Mouse (Mus musculus) megakaryocyte, adult 5-6 weeks (primary cell): ENCODE measurements around the gene Gm45902. TPM values are rescaled to one million over a fixed set of nuclear protein-coding genes. Genes with fewer than 3 reads are reported as not detected.

Experiments used
- ATAC-seq: 2 replicates; pipeline ENCODE4 v1.8.0; 2016; ENCODE audit warnings: mild to moderate bottlenecking, inconsistent platforms; ENCODE audit not compliant: poor library complexity, severe bottlenecking
- total RNA-seq, 2 experiments: library from RNA; stranded (forward) in 1 of 2; stranded (reverse) in 1 of 2; fragments of 153-499, 151-499 nt in 1 of 2; fragments of 221-1000, 200-1000 nt in 1 of 2; gene quantifications; 2 replicates each; pipeline versions ENCODE4 v1.2.3 to v1.2.4; 2015 to 2017

The Gm45902 gene
- total RNA-seq (2015) (3.3 and 4.1 TPM in 2 replicates), total RNA-seq (2017) (7.5 and 8.7 TPM in 2 replicates)

DNA sequence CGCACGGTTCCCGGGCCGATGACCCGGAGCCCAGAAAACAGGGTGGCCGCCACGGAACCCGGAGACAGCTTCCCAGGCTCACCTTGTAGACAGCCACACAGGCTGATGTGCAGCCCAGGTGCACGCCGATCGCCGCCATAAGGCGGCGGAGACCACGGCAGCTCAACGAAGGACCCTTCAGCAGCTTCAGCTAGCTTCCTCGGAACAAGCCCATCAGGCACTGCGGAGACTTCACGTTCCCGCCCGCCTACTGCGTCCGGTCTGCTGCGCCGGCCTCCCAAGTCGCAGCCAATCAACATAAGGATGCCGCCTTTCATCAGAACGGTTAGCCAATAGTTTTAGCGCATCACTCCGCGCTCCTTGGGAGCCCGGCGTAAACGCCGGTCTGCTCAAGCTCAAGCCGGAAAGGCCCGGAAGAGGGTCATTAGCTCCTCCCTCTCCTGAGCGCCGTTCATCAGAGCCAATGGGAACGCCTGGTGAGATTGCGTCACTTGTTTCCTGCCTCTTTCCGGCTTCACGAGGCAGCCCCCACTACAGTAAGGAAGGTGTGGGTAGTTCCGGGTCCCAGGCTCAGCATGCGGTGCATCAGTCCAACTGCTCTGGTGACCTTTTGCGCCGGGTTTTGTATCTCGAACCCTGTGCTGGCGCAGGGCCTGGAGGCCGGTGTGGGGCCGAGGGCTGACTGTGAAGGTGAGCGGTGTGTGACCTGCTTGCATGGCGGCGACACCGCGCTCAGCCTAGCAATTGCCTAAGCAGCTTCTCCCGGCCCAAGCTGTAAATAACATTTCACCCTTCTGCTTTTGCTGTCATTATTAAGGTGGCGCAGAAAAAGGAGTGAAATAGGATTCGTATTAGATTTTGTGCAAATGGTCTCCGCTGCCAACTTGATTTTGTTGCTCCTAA lies at the start of gene Gm45902, which contains the start of the genes Hspa14 and Cdnf:
TSS of gene Gm45902 (minus strand) at position 239 of the 903 bp plus-strand sequence.
TSS of gene Hspa14 (minus strand) at position 263 of the 903 bp plus-strand sequence.
TSS of gene Cdnf (plus strand) at position 479 of the 903 bp plus-strand sequence.
- peak; percentile 92 for ATAC-seq

DNA sequence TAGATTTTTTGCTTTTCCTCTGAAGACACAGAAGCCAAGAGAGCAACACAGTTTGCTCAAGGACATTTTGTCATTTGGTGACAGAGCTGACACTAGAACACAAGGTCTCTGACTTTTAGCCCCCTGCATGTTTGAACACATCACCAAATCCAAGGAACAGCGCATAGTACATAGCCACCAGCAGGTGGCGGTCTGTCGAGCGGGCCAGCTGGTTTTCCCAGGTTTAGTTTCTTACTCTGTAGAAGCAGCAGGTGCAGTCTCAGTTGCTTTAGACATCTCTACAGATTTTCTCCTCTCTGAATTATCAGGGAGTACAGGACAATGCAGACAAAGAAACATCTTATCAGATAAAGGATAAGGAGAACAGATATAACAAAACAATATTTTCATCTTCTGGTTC lies 34.0 kb upstream of the Gm45902 start:
- peak; percentile 87 for ATAC-seq

DNA sequence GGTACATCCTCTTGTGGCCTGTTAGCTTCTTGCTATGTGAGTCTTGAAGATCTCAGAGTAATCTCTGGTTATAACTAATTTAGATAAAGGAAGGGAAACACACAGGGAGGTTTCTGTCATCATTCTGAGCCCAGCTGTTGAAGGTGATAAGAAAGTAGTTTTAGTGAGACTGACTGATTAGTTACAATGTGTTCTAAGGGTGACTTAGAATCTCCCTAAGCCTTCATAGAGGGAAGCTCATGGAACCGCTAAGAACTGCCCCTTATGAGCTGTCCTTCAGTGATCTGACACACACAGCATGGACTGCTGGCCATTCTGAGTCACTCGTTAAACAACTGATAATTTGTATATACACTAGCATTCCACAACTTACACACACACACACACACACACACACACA lies 33.5 kb upstream of the Gm45902 start:
- no peak for ATAC-seq

DNA sequence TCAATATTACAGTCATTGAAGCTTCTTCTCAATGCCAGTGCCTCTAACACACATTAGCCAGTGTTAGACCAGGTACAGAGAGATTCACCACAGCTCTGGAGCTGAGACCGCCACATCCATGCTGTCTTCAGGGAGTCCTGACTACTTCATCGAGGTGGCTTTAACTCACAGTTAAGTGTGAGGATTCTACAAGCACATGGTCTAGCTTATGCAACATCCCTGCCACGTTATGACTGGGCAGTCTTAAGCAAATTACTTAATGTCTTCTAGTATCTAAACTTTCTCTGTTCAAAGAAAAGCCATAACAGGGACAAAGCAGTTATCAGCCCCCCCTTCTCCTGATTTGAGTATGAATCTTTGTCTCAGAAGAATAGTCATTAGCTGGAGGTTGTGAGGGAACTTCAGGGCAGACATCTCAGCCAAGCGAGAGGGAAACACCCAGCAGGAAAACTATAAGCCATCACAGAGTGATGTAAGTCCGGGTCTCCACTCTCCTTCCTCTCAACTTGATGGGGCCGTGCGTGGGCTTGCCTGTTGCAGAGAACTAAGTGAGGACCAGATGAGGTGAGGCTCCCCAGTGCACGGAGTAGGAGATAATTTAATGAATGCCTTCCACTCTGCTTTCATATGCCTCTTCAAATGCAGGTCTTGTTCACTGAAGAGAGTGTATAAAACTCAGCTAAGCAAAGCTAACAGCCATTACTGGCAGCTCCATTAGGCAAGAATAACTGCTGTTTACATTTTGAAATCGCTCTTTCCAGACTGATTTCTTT lies 28.9 kb upstream of the Gm45902 start:
- peak; percentile 60 for ATAC-seq

DNA sequence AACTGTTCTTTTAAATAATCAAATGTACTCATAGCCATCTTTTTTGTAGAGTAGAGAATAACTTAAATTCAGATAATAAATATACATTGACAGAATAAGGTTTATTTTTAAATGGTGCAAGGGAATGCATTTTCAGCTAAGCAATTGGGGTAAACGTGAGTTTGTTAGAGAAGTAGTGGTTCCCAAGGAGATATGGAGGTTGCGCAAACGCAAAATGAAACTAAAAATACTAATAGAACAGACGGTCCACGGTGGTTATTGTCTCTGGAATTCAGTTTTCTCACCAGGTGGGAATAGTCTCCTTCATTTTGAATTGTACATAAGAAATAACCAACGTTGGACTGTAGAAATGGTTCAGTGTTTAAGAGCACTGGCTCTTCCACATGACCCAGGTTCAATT lies 13.7 kb upstream of the Gm45902 start:
- ATAC-seq, result peak; percentile 66

DNA sequence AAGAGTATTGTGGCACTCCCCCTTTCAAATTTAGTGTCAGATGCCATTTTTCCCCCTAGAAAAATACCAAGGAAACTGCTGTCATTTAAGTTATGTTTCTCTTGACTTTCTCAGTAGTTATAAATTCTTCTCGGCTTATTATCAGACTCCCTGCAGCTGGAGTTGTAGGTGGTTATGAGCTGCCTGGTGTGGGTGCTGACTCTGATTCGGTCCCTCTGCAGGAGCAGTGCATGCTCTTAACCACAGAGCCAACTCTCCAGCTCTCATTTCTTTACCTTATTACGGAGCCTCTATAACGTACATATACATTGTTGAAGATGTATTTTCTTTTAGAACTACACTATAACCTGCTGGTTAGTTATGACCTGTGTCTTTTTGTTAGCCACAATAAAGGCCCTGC lies 10.0 kb upstream of the Gm45902 start:
- no peak for ATAC-seq

DNA sequence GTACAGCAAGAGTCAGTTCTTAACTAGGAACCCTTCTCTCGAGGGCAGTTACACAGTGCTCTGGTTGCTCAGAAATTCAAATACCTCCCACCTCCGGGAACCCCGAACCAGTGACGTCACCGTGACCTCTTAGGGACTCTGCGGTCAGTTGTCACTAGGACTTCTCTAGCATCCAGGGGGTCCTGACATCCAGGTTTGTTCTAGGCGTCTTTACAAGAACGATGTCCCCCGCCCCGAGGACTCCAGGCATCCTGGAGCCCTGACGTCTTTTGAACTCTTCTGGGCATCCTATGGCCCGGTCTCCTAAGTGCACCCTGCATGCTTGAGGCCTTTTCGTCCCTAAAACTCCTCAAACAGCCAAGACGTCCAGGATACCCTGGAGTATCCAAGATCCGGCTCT lies 514 bp downstream of the Gm45902 start:
- ATAC-seq, result peak; percentile 19

DNA sequence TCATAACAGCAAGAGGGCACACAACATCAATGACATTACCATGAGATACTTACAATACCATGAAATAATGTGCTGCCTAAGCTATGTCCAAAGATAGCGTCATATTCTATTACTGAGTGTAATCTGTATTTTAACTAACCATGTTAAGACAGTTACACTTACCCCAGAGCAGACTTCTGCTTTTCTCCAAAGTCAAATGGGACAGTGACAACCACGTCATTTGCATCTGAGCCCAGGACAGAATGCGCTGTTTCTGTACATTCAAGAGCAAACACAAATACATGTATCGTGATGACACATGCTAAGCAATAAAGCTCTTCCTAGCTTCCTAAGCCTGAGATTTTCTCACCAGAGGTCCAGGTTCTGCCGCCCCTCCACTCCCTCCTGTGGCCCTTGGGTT lies 11.7 kb downstream of the Gm45902 start:
- ATAC-seq, result no peak

DNA sequence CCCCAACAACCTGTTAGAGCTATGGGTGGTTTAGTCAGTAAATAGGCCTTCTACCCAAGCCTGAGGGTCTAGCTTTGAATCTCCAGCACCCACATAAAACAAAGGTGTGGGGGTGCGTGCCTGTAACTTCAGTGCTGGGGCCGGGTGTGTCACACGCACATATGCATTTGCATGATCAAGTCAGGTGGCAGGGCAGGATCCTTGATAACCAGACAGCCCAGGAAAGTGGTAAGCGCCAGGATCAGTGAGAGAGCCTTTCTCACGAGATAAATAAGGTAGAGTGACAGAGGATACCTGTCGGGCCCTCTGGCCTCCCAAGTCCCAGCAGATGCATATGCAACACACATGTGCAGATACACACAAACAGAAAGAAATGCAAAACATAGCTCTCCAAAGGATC lies 13.0 kb downstream of the Gm45902 start:
- ATAC-seq, result no peak

DNA sequence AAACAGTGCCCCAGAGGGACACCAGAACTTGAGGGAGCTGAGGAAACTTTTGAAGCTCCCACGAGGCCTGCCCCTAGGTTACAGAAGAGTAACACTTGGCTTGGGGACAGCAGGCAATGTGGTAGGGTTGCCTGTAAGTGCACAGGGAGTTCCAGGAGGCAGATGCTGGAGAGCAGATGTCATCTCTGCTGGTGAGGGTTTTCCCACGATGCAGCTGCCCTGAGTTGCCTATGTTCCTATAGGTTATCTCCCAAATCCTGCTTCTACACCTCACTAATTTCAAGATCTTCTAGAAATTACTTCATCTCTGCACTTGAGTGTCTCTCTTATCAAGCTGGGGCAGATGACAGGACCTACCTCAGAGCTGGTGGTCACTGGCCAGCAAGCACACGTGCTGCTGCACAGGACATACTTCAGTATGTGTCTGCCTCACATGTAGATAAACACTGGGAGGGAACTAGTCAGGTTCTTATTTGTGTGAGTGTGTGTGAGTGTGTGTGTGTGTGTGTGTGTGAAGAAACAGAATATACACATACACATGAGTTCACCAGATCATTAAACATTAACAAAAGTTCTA lies 18.7 kb downstream of the Gm45902 start:
- ATAC-seq, result no peak

DNA sequence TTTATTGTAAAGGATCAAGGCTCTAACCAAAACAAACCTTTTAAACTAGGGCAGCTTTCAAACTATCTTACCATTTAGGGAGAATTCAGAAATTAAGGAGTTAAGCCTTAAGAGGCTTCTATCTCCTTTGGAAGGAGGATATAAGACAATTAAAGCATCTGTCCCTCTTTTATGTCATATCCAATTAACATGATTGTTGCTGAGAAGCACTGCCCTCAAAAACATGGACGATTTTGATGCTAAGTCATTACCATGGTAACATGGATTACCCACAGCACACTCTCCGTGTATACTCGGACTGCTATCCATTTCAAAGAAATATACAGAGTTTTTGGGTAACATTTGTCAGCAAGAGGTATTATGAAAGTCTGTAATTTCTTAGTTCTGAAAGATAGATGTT lies 22.8 kb downstream of the Gm45902 start:
- ATAC-seq, result no peak

DNA sequence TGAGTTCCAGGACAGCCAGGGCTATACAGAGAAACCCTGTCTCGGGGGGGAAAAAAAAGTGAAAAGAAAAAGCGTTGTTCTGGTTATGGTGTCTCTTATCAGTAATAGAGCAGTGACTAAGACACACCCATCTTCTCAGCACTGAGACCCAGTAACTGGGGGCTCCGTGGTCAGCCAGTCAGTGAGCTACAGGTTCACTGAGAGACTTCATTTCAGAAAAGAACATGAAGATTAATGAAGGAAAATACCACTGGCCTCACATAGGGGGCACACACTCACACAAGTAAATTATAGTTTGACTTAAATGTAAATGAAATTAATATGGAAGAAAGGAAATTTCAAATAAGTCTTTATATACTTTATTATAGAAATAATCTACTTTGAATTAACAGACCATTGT lies 32.4 kb downstream of the Gm45902 start:
- no peak for ATAC-seq

DNA sequence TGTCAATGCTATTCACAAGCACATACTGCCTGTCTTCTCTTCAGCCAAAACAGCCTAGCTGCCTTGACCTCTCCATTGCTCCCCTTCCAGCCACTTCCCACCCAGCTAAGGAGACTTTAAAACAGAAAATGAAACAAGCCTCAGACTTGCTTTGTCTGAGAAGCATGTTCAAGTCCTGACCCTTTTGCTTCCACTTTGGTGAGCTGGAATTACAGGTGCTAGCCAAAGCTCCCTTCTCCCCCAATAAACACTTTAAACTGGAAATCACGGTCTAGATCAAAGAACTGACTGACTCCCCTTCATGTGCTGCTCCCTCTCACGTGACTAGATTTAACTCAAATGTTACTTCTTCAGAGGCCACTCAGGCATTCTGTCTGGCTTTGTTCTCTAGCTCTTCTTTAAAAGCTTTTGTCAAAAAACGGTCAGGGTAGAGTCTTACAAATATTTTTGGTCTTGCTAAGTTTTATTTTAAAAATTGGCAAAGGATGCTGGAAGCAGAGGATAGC lies 36.8 kb downstream of the Gm45902 start:
- no peak for ATAC-seq

DNA sequence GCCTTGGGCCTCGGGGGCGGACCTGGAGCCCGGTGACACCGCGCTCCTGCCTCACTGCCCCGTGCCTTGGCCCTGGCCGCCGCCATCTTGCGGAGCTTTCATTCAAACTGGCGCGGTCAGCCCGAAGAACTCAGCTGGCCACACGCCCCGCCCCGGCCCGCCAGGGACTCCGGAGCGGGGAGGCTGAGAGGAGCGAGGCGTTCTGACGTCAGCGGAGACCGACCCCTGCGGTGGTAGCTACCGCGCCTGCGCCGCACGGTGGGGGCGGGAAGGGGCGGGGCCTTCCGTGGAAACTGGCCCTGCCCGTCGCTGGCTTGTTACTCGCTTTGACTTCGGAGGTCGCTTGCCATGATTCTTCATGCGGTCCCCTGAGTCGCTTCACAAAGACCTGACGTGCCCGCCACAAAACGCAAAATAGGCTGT lies 37.7 kb downstream of the Gm45902 start, which contains the start of gene Suv39h2:
TSS of gene Suv39h2 (minus strand) at position 171 of the 423 bp plus-strand sequence.
- ATAC-seq, result peak; percentile 97

DNA sequence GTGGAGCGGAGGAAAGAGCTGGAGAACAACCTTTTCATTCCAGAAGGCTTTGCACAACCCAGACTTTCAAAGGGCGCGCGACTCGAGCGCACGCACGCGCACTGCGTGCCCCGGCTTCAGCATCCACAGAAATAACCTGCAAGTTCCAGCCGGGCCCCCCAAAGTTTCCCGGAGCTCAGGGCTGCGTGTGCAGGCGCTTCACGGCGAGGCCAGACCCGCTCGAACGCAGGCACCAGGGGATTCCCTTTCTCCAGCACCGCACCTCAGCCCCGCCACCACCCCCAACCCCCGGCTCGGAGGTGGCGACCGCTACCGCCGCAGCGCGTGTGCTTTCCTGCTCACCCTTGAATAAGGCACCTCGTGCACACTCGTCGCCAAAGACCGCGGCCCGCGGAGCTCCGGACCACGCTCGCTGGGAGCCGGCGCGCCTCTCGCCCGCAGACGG lies 38.2 kb downstream of the Gm45902 start:
- ATAC-seq, result peak; percentile 16; the same call in 1 of the 2 replicates

DNA sequence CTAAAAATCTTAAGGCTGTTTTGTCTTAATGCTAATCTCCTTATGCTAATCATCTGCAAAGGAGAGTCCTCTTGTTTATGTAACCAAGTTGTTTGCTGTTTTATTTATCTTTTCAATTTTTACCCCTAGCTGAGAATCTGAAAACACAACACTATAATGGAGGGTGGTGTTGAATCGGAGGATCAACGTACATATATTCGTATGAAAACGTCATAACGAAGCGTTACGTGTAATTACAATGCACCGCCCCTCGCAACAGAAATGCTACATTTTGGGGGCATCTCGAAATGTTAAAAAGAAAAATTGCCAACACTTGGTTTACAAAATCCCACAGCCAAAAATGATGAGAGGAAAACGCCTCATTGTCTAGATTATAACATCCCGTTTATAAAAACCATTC lies 38.7 kb downstream of the Gm45902 start:
- no peak for ATAC-seq

DNA sequence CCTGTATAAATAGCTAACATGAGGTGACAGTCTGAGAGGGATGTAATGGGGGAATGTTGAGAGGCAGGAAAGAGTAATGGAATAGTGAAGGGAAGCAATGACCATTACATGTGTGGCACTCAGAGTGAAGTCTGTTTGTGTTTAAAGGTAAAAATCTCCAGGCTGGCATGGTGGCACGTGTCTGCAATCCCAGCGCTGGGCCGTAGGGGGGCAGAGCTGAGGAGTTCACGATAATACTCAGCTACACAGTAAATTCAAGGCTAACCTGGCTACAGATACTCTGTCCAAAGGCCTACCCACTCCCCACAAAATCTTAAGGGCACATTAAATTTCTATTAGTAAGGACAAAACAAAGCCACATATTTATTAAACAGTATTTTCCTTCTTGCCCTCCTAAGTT lies 56.0 kb downstream of the Gm45902 start:
- ATAC-seq, result no peak
